Mouse (Mus musculus) ES-Bruce4 (cell line): Measurements from ENCODE around the gene Pdzd2. TPM values are rescaled to one million over a fixed set of nuclear protein-coding genes. Genes with fewer than 3 reads are reported as not detected.

Experiments used
- H3K27ac ChIP-seq: 2 replicates; pipeline ENCODE4 v1.5.1; 2012; ENCODE audit warnings: low read length, inconsistent platforms; ENCODE audit not compliant: insufficient read depth
- H3K27me3 ChIP-seq: 2 replicates; pipeline ENCODE4 v1.6.1; 2012; ENCODE audit warnings: mild to moderate bottlenecking, low read length, inconsistent platforms; ENCODE audit not compliant: control insufficient read depth, poor library complexity, insufficient read depth, severe bottlenecking
- H3K36me3 ChIP-seq: 2 replicates; pipeline ENCODE4 v1.6.1; 2012; ENCODE audit warnings: inconsistent platforms, mild to moderate bottlenecking, low read length, moderate library complexity; ENCODE audit not compliant: control insufficient read depth, poor library complexity, insufficient read depth, severe bottlenecking
- H3K4me1 ChIP-seq: one replicate; pipeline ENCODE4 v1.8.1; 2011; ENCODE audit warnings: low read length; ENCODE audit not compliant: control insufficient read depth, insufficient read depth
- H3K4me3 ChIP-seq: 2 replicates; pipeline ENCODE4 v1.5.1; 2011; ENCODE audit warnings: low read depth, mild to moderate bottlenecking, low read length
- H3K9ac ChIP-seq: 2 replicates; pipeline ENCODE4 v1.6.1; 2012; ENCODE audit warnings: low read depth, mild to moderate bottlenecking, inconsistent platforms; ENCODE audit not compliant: poor library complexity, severe bottlenecking
- H3K9me3 ChIP-seq: replicated peaks from 2 replicates; pipeline ENCODE4 v1.6.1; 2012; ENCODE audit warnings: mild to moderate bottlenecking, low read length, inconsistent platforms; ENCODE audit not compliant: control insufficient read depth, poor library complexity, insufficient read depth, severe bottlenecking
- CTCF ChIP-seq: IDR thresholded peaks from one replicate; pipeline ENCODE4 v1.8.1; 2011; ENCODE audit warnings: low read depth, low read length
- EP300 ChIP-seq: IDR thresholded peaks from 2 replicates; pipeline ENCODE4 v1.6.1; 2011; ENCODE audit warnings: low read depth, low read length; ENCODE audit not compliant: insufficient read depth
- POLR2A ChIP-seq: IDR thresholded peaks from one replicate; pipeline ENCODE4 v1.8.1; 2011; ENCODE audit warnings: low read length; ENCODE audit not compliant: insufficient read depth
- polyA plus RNA-seq: library from polyadenylated mRNA; stranded (reverse); fragments of >200 nt; gene quantifications from 2 replicates; pipeline ENCODE4 v1.2.4, GENCODE M21; 2011; ENCODE audit warnings: low read depth; ENCODE audit not compliant: missing spikeins, insufficient read depth, insufficient read length

The Pdzd2 gene
- polyA plus RNA-seq, 1 experiment = 7.3 TPM

GRCm38 (mm10) chr15:12408205-12408604, 331.5 kb downstream of the Pdzd2 start:
- TF ChIP-seq EP300 = no peak
- no peak for TF ChIP-seq CTCF
- no peak for TF ChIP-seq POLR2A
- H3K36me3 ChIP-seq = no peaks in the 10 kb centered on the region
- no peak overlapping the region for H3K4me3 ChIP-seq
- no peaks in the 10 kb centered on the region for H3K27me3 ChIP-seq
- no peaks in the 10 kb centered on the region for H3K9me3 ChIP-seq
- no peak overlapping the region for H3K9ac ChIP-seq
- H3K4me1 ChIP-seq = no peaks in the 10 kb centered on the region
- no peak overlapping the region for H3K27ac ChIP-seq

GRCm38 (mm10) chr15:12405592-12405991, 334.1 kb downstream of the Pdzd2 start:
- no peak overlapping the region for H3K9ac ChIP-seq
- no peak for TF ChIP-seq CTCF
- TF ChIP-seq EP300 = no peak
- no peak for TF ChIP-seq POLR2A
- H3K9me3 ChIP-seq = no peaks in the 10 kb centered on the region
- no peak overlapping the region for H3K27ac ChIP-seq
- H3K36me3 ChIP-seq = no peaks in the 10 kb centered on the region
- no peak overlapping the region for H3K4me3 ChIP-seq
- H3K27me3 ChIP-seq = no peaks in the 10 kb centered on the region
- H3K4me1 ChIP-seq = no peaks in the 10 kb centered on the region

- no peak for TF ChIP-seq CTCF
- no peak for TF ChIP-seq EP300
- TF ChIP-seq POLR2A = no peak
- Histone ChIP-seq H3K9ac (no peak overlapping the region), H3K4me3 (no peak overlapping the region), H3K4me1 (no peaks in the 10 kb centered on the region), H3K9me3 (no peaks in the 10 kb centered on the region), H3K27ac (no peak overlapping the region), H3K27me3 (no peaks in the 10 kb centered on the region), H3K36me3 (no peaks in the 10 kb centered on the region)
Measured at GRCm38 (mm10) chr15:12397032-12397431, 342.7 kb downstream of the Pdzd2 start.

GRCm38 (mm10) chr15:12394758-12395157, 345.0 kb downstream of the Pdzd2 start:
- Histone ChIP-seq H3K4me1 (no peaks in the 10 kb centered on the region), H3K9me3 (no peaks in the 10 kb centered on the region), H3K4me3 (no peak overlapping the region), H3K36me3 (no peaks in the 10 kb centered on the region), H3K9ac (no peak overlapping the region), H3K27me3 (no peaks in the 10 kb centered on the region), H3K27ac (no peak overlapping the region)
- no peak for TF ChIP-seq POLR2A
- no peak for TF ChIP-seq CTCF
- no peak for TF ChIP-seq EP300

GRCm38 (mm10) chr15:12388726-12389489, 350.8 kb downstream of the Pdzd2 start:
- no peaks in the 10 kb centered on the region for H3K9me3 ChIP-seq
- no peaks in the 10 kb centered on the region for H3K27me3 ChIP-seq
- no peaks in the 10 kb centered on the region for H3K36me3 ChIP-seq
- no peak overlapping the region for H3K27ac ChIP-seq
- no peak overlapping the region for H3K9ac ChIP-seq
- no peak overlapping the region for H3K4me3 ChIP-seq
- TF ChIP-seq POLR2A = no peak
- TF ChIP-seq EP300 = no peak
- TF ChIP-seq CTCF = no peak
- H3K4me1 ChIP-seq = no peaks in the 10 kb centered on the region

GRCm38 (mm10) chr15:12384679-12385078, 355.0 kb downstream of the Pdzd2 start:
- Histone ChIP-seq H3K36me3 (no peaks in the 10 kb centered on the region), H3K9ac (no peak overlapping the region), H3K27ac (no peak overlapping the region), H3K4me1 (no peaks in the 10 kb centered on the region), H3K4me3 (no peak overlapping the region), H3K27me3 (no peaks in the 10 kb centered on the region), H3K9me3 (no peaks in the 10 kb centered on the region)
- no peak for TF ChIP-seq CTCF
